Mouse (Mus musculus) limb, embryonic 14.5 days (tissue): ENCODE data around the gene Atf6b. TPM values are rescaled to one million over a fixed set of nuclear protein-coding genes. Genes with fewer than 3 reads are reported as not detected.

Experiments used
- ATAC-seq: fragments of 200-750 bp; cut with Nextera tagmentation; 2 replicates; pipeline ENCODE4 v1.8.0; 2017; ENCODE audit warnings: low read depth, moderate number of reproducible peaks, moderate TSS enrichment; ENCODE audit not compliant: low FRiP score
- DNase-seq: peaks from one replicate; pipeline ENCODE4 v3.0.0-alpha.2; 2015; ENCODE audit warnings: low spot score
- H3K27ac ChIP-seq: fragments of 300-500 bp; sonication (generic); replicated peaks from 2 replicates; pipeline ENCODE4 v1.5.1; 2014; ENCODE audit warnings: low read depth, mild to moderate bottlenecking, low read length, moderate library complexity, mixed read lengths
- H3K27me3 ChIP-seq: fragments of 300-500 bp; sonication (generic); 2 replicates; pipeline ENCODE4 v1.6.1; 2014; ENCODE audit warnings: low read length, mixed read lengths; ENCODE audit not compliant: control insufficient read depth, insufficient read depth
- H3K36me3 ChIP-seq: fragments of 300-500 bp; sonication (generic); 2 replicates; pipeline ENCODE4 v1.6.1; 2014; ENCODE audit warnings: mild to moderate bottlenecking, low read length, moderate library complexity, mixed read lengths; ENCODE audit not compliant: control insufficient read depth, insufficient read depth
- H3K4me1 ChIP-seq: fragments of 300-500 bp; sonication (generic); 2 replicates; pipeline ENCODE4 v1.6.1; 2014; ENCODE audit warnings: antibody characterized with exemption, low read length, mixed read lengths; ENCODE audit not compliant: control insufficient read depth, insufficient read depth
- H3K4me2 ChIP-seq: fragments of 300-500 bp; sonication (generic); replicated peaks from 2 replicates; pipeline ENCODE4 v1.6.1; 2014; ENCODE audit warnings: low read depth, mild to moderate bottlenecking, low read length, moderate library complexity; ENCODE audit not compliant: severe bottlenecking
- H3K4me3 ChIP-seq: fragments of 300-500 bp; sonication (generic); replicated peaks from 2 replicates; pipeline ENCODE4 v1.5.1; 2014; ENCODE audit warnings: low read length
- H3K9ac ChIP-seq: fragments of 300-500 bp; sonication (generic); 2 replicates; pipeline ENCODE4 v1.6.1; 2014; ENCODE audit warnings: mild to moderate bottlenecking, low read depth, low read length, moderate library complexity; ENCODE audit not compliant: severe bottlenecking
- H3K9me3 ChIP-seq: fragments of 300-500 bp; sonication (generic); 2 replicates; pipeline ENCODE4 v1.6.1; 2016; ENCODE audit warnings: low read length; ENCODE audit not compliant: control insufficient read depth
- POLR2A ChIP-seq: fragments of 200-500 bp; IDR thresholded peaks from 2 replicates; pipeline ENCODE4 v1.8.0; 2012; ENCODE audit warnings: inconsistent platforms, mild to moderate bottlenecking, moderate library complexity, borderline replicate concordance; ENCODE audit not compliant: insufficient read depth, insufficient read length; ENCODE audit errors: extremely low read depth
- WGBS: fragments of 180-500 bp; shearing (Covaris S2); extraction: QIAGEN DNeasy Blood & Tissue Kit; methylation state at CpG from one replicate; pipeline ENCODE4 v1.1.7; 2014; 5-methylcytosine and 5-hydroxymethylcytosine counted together
- polyA plus RNA-seq, 2 experiments: library from polyadenylated mRNA; depleted of rRNA in 1 of 2; stranded (reverse) in 1 of 2; unstranded in 1 of 2; fragments of >200 nt; fragmentation: Nextera tagmentation in 1 of 2; extraction: Ambion mirVana in 1 of 2; gene quantifications; 2 replicates each; pipeline versions ENCODE4 v1.2.1 to v1.2.3; 2012 to 2014

Atf6b gene
- polyA plus RNA-seq, 2 experiments: 68.3 to 104 TPM

DNA sequence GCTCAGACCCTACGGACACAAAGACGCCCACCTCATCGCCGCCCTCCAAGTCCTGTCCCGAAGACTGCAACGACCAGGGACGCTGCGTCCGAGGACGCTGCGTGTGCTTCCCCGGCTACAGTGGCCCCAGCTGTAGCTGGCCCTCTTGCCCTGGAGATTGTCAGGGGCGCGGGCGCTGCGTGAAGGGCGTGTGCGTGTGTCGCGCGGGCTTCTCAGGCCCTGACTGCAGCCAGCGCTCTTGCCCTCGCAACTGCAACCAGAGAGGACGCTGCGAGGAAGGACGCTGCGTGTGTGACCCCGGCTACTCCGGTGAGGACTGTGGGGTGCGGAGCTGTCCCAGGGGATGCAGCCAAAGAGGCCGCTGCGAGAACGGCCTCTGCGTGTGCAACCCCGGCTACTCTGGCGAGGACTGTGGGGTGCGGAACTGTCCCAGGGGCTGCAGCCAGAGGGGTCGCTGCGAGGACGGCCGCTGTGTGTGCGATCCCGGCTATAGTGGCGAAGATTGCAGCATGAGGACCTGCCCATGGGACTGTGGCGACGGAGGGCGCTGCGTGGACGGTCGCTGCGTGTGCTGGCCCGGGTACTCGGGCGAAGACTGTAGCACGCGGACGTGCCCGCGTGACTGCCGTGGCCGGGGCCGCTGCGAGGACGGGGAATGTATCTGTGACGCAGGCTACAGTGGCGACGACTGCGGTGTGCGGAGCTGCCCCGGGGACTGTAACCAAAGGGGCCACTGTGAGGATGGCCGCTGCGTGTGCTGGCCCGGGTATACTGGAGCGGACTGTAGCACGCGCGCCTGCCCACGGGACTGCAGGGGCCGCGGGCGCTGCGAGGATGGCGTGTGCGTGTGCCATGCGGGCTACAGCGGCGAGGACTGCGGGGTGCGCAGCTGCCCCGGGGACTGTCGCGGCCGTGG, 24.5 kb downstream of the Atf6b start:
- no peaks in the 10 kb centered on the region for H3K36me3 ChIP-seq
- H3K4me1 ChIP-seq: no peaks in the 10 kb centered on the region
- H3K4me2 ChIP-seq: peak overlapping the region; percentile 53
- peaks cover 61% of the 10 kb centered on the region for H3K27me3 ChIP-seq
- no peak for ATAC-seq
- H3K9ac ChIP-seq: peak overlapping the region; percentile 43
- DNase-seq: no peak
- WGBS: 12% methylated on average over 77 of the region's 93 CpGs
- no peaks in the 10 kb centered on the region for H3K9me3 ChIP-seq
- no peak overlapping the region for H3K27ac ChIP-seq
- no peak for TF ChIP-seq POLR2A
- H3K4me3 ChIP-seq: peak overlapping the region; percentile 30

DNA sequence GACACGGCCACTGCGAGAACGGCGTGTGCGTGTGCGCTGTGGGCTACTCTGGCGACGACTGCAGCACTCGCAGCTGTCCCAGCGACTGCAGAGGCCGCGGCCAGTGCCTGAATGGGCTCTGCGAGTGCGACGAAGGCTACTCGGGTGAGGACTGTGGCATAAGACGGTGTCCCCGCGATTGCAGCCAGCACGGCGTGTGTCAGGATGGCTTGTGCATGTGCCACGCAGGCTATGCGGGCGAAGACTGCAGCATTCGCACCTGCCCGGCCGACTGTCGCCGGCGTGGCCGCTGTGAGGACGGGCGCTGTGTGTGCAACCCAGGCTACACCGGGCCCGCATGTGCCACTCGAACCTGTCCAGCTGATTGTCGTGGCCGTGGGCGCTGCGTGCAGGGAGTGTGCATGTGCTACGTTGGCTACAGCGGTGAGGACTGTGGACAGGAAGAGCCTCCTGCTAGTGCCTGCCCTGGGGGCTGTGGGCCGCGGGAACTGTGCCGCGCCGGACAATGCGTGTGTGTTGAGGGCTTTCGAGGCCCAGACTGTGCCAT, 25.4 kb downstream of the Atf6b start:
- H3K9me3 ChIP-seq: no peaks in the 10 kb centered on the region
- no peak for DNase-seq
- peak overlapping the region; percentile 53 for H3K4me2 ChIP-seq
- 37% methylated on average over 49 of the region's 49 CpGs for WGBS
- H3K27ac ChIP-seq: no peak overlapping the region
- peak overlapping the region; percentile 43; the same call in 1 of the 2 replicates for H3K9ac ChIP-seq
- peak overlapping the region; percentile 30 for H3K4me3 ChIP-seq
- H3K4me1 ChIP-seq: no peaks in the 10 kb centered on the region
- no peaks in the 10 kb centered on the region for H3K36me3 ChIP-seq
- peaks cover 61% of the 10 kb centered on the region for H3K27me3 ChIP-seq
- ATAC-seq: no peak
- no peak for TF ChIP-seq POLR2A

DNA sequence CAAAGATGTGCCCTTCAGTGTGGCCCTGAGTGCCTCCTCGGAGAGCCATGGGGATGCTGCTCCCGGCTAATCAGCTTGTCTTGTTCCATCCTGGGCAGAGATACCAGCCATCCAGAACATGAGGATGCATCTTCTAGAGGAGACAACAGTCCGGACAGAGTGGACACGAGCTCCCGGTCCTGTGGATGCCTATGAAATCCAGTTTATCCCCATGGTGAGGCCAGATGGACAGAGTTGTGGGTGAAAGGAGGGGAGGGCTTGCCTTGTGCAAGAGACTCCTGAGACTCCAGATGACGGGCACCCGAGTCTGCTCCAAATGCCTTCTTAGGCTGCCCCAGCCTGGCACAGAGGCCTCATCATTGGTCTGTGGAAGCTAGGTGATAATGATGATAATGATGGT, 26.2 kb downstream of the Atf6b start:
- H3K9ac ChIP-seq: no peak overlapping the region

DNA sequence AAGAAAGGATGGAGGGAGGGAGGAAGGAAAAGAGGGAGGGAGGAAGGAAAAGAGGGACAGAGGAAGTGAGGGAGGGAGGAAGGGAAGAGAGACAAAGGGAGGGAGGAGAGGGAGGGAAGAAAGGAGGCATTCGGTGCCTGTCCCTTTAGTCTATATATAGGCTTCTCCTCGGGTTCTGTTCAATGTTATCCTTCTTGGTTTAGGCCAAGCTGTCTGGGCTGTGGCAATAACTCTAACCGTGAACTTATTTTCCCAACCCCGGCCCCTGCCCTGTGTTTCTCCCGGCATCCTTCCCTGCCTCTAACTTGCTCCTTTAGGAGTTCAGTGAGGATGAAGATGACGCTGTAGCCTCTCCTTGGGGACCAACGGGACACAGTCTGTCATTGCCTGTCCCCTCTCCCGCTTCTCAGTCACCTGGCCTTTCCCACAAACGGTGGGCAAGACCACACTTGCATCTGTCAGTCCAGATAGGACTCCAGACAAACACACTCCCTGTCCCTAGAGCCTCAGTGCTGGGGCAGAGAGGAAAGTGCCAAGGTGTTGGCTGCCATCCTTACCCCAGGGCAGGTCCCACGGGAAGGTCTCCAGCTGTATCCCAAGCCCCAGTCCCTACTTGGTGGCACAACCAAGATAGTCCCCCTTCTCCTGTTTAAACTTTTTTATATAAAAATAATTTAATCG, 27.7 kb downstream of the Atf6b start:
- H3K4me1 ChIP-seq: no peaks in the 10 kb centered on the region
- H3K9me3 ChIP-seq: no peaks in the 10 kb centered on the region
- H3K27me3 ChIP-seq: peaks cover 65% of the 10 kb centered on the region
- no peak overlapping the region for H3K4me3 ChIP-seq
- no peak overlapping the region for H3K27ac ChIP-seq
- 60% methylated on average over 11 of the region's 11 CpGs for WGBS
- ATAC-seq: no peak
- H3K9ac ChIP-seq: no peak overlapping the region
- H3K4me2 ChIP-seq: no peak overlapping the region
- H3K36me3 ChIP-seq: no peaks in the 10 kb centered on the region
- DNase-seq: no peak
- TF ChIP-seq POLR2A: no peak

More for the DNA sequence above, 26.2 kb downstream of the Atf6b start:
- H3K4me1 ChIP-seq: no peaks in the 10 kb centered on the region
- peaks cover 61% of the 10 kb centered on the region for H3K27me3 ChIP-seq
- DNase-seq (no peak), ATAC-seq (no peak)
- no peaks in the 10 kb centered on the region for H3K36me3 ChIP-seq
- no peaks in the 10 kb centered on the region for H3K9me3 ChIP-seq
- TF ChIP-seq POLR2A: no peak
- WGBS: 86% methylated on average over 7 of the region's 7 CpGs
- H3K27ac ChIP-seq: no peak overlapping the region
- H3K4me2 ChIP-seq: no peak overlapping the region
- H3K4me3 ChIP-seq: no peak overlapping the region
